Mouse (Mus musculus): ENCODE measurements around the gene Ube2l6.

The Ube2l6 gene

GRCm38 (mm10) chr2:84837817-84838592, 39.4 kb downstream of the Ube2l6 start:
- no peak for DNase-seq (ENCODE audit: low spot score)

- no peak for DNase-seq (ENCODE audit: low spot score)
These were observed 39.9 kb downstream of the Ube2l6 start, which contains the start of gene Slc43a1 for GRCm38 (mm10) chr2:84838593-84838949. Slc43a1 (plus strand) TSS chr2:84838850.

- DNase-seq (ENCODE audit: low spot score): peak; percentile 35
These were observed 40.7 kb downstream of the Ube2l6 start for GRCm38 (mm10) chr2:84838993-84839980.

- peak; percentile 66 for DNase-seq (ENCODE audit: low spot score)
These were observed 41.6 kb downstream of the Ube2l6 start for GRCm38 (mm10) chr2:84840016-84840747.

GRCm38 (mm10) chr2:84840748-84841563, 42.3 kb downstream of the Ube2l6 start:
- no peak for DNase-seq (ENCODE audit: low spot score)

GRCm38 (mm10) chr2:84841905-84842304, 43.3 kb downstream of the Ube2l6 start:
- DNase-seq (ENCODE audit: low spot score): no peak

- no peak for DNase-seq (ENCODE audit: low spot score)
These were observed 45.0 kb downstream of the Ube2l6 start for GRCm38 (mm10) chr2:84843654-84844053.

GRCm38 (mm10) chr2:84845226-84845625, 46.6 kb downstream of the Ube2l6 start:
- no peak for DNase-seq (ENCODE audit: low spot score)

- no peak for DNase-seq (ENCODE audit: low spot score)
These were observed 51.9 kb downstream of the Ube2l6 start for GRCm38 (mm10) chr2:84850407-84851129.

- peak; percentile 60 for DNase-seq (ENCODE audit: low spot score)
These were observed 52.8 kb downstream of the Ube2l6 start for GRCm38 (mm10) chr2:84851130-84852040.

- DNase-seq (ENCODE audit: low spot score): peak; percentile 42
These were observed 57.1 kb downstream of the Ube2l6 start for GRCm38 (mm10) chr2:84855732-84856131.

GRCm38 (mm10) chr2:84858551-84858950, 59.9 kb downstream of the Ube2l6 start:
- DNase-seq (ENCODE audit: low spot score): no peak
